Mouse (Mus musculus): ENCODE data around the gene Abhd17c. TPM values are rescaled to one million over a fixed set of nuclear protein-coding genes. Genes with fewer than 3 reads are reported as not detected.

Abhd17c gene
- polyA plus RNA-seq, 1 experiment from 2014 or later: 27.7 TPM

GRCm38 (mm10) chr7:84111716-84112350 lies 39.9 kb downstream of the Abhd17c start:
- peaks cover 15% of the 10 kb centered on the region; the same call in 1 of the 2 replicates for H3K4me1 ChIP-seq
- 75% methylated on average over 10 of the region's 10 CpGs for WGBS
- no peak for DNase-seq (ENCODE audit: low spot score)
- peaks cover 38% of the 10 kb centered on the region for H3K36me3 ChIP-seq
- no peaks in the 10 kb centered on the region for H3K9me3 ChIP-seq
- no peak overlapping the region for H3K27ac ChIP-seq
- no peak overlapping the region for H3K4me3 ChIP-seq
- H3K27me3 ChIP-seq (ENCODE audit: insufficient read depth, poor library complexity, severe bottlenecking): no peaks in the 10 kb centered on the region

DNA sequence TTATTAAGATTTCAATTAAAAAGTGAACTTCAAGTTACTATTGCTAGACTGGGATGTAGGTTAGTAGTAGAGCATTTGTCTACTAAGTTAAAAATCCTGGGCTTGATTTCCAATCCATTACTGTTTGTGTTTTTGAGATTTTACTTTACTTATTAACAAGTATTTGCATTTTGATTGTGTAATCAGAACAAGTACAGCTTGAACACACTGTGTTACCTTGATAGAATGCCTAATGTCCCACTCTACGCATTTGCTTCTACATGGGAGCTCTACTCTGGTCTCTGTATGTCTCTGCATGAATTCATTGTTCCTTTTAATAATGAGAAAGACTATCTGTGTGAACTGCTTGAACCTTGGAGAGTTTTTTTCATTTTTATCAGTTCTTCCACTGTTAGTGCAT lies 44.8 kb downstream of the Abhd17c start:
- Histone ChIP-seq H3K4me1 (peaks cover 7% of the 10 kb centered on the region; the same call in 1 of the 2 replicates), H3K9me3 (no peaks in the 10 kb centered on the region), H3K36me3 (peaks cover 30% of the 10 kb centered on the region), H3K27ac (no peak overlapping the region), H3K27me3 (ENCODE audit: insufficient read depth, poor library complexity, severe bottlenecking) (no peaks in the 10 kb centered on the region), H3K4me3 (no peak overlapping the region)
- 95% methylated on average over 1 of the region's 1 CpGs for WGBS
- no peak for DNase-seq (ENCODE audit: low spot score)

DNA sequence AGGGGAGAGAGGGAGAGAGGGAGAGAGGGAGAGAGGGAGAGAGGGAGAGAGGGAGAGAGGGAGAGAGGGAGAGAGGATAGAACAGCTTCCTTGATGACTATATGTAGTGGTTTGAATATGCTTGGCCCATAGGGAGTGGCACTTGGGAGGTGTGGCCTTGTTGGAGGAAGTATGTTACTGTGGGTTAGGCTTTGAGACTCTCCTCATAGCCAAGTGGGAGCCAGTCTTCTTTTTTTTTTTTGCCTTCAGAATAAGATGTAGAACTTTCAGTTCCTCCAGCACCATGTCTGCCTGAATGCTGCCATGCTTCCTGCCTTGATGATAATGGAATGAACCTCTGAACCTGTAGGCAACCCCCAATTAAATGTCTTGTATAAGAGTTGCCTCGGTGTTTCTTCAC lies 49.1 kb downstream of the Abhd17c start:
- H3K27ac ChIP-seq: no peak overlapping the region
- WGBS: 84% methylated on average over 1 of the region's 1 CpGs
- H3K9me3 ChIP-seq: no peaks in the 10 kb centered on the region
- no peaks in the 10 kb centered on the region for H3K27me3 ChIP-seq (ENCODE audit: insufficient read depth, poor library complexity, severe bottlenecking)
- H3K4me3 ChIP-seq: no peak overlapping the region
- DNase-seq (ENCODE audit: low spot score): no peak
- H3K36me3 ChIP-seq: peaks cover 10% of the 10 kb centered on the region; the same call in 1 of the 2 replicates
- H3K4me1 ChIP-seq: no peaks in the 10 kb centered on the region

- Histone ChIP-seq H3K9me3 (no peaks in the 10 kb centered on the region), H3K27ac (no peak overlapping the region), H3K4me1 (no peaks in the 10 kb centered on the region), H3K4me3 (no peak overlapping the region), H3K36me3 (peaks cover 3% of the 10 kb centered on the region; the same call in 1 of the 2 replicates), H3K27me3 (ENCODE audit: insufficient read depth, poor library complexity, severe bottlenecking) (no peaks in the 10 kb centered on the region)
- WGBS: 81% methylated on average over 3 of the region's 3 CpGs
- DNase-seq (ENCODE audit: low spot score): no peak
Observed at GRCm38 (mm10) chr7:84100672-84101071, 51.0 kb downstream of the Abhd17c start.

DNA sequence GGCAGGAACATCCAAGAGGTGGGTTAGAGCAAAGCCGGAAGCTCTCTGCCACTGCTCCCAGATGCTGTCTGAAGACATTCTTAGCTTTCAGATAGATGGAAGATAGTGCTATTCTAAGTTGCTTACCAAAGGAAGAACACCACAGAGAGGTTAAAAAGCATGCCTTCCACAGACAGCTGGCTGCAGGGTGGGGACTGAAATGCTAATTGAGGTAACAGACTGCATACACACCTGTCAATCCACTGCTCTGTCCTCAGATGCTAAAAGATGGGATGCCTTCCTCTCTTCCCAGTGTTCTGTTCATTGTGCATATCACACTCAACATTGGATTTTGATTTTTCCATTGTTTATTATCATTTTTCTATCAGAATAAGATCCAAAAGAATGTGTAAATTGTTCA lies 53.6 kb downstream of the Abhd17c start:
- Histone ChIP-seq H3K27ac (no peak overlapping the region), H3K27me3 (ENCODE audit: insufficient read depth, poor library complexity, severe bottlenecking) (no peaks in the 10 kb centered on the region), H3K36me3 (no peaks in the 10 kb centered on the region), H3K4me1 (no peaks in the 10 kb centered on the region), H3K9me3 (no peaks in the 10 kb centered on the region), H3K4me3 (no peak overlapping the region)
- no peak for DNase-seq (ENCODE audit: low spot score)
- 93% methylated on average over 1 of the region's 1 CpGs for WGBS

DNA sequence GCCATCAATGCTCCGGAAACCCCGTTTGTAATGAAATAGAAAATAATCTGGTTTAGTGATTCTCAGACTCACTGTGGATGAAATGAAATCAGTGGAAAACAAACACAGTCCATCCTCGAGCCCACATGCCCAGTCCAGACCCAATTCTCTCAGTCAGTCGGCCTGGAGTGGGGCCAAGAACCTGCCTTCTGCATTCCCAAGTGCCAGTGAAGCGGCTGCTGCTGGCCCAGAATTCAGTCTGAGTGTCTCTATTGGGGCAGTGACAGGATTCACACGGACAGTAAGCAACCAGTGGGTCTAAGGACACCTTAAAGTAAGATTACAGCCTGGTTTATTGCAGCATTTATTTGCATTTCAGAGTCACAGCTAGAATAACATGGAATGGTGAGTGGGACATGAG lies 55.2 kb downstream of the Abhd17c start:
- 68% methylated on average over 6 of the region's 6 CpGs for WGBS
- DNase-seq (ENCODE audit: low spot score): no peak

GRCm38 (mm10) chr7:84090793-84091192 lies 60.9 kb downstream of the Abhd17c start:
- H3K27ac ChIP-seq: no peak overlapping the region
- H3K9me3 ChIP-seq: no peaks in the 10 kb centered on the region
- peaks cover 28% of the 10 kb centered on the region for H3K27me3 ChIP-seq (ENCODE audit: insufficient read depth, poor library complexity, severe bottlenecking)
- 71% methylated on average over 4 of the region's 4 CpGs for WGBS
- peaks cover 7% of the 10 kb centered on the region; the same call in 1 of the 2 replicates for H3K4me1 ChIP-seq
- no peak for DNase-seq (ENCODE audit: low spot score)
- no peak overlapping the region for H3K4me3 ChIP-seq
- no peaks in the 10 kb centered on the region for H3K36me3 ChIP-seq

More for the DNA sequence above, 55.2 kb downstream of the Abhd17c start:
- Histone ChIP-seq H3K9me3 (no peaks in the 10 kb centered on the region), H3K27ac (no peak overlapping the region), H3K36me3 (no peaks in the 10 kb centered on the region), H3K4me3 (no peak overlapping the region), H3K27me3 (ENCODE audit: insufficient read depth, poor library complexity, severe bottlenecking) (no peaks in the 10 kb centered on the region), H3K4me1 (no peaks in the 10 kb centered on the region)

- Histone ChIP-seq H3K27me3 (ENCODE audit: insufficient read depth, poor library complexity, severe bottlenecking) (peaks cover 38% of the 10 kb centered on the region), H3K27ac (no peak overlapping the region), H3K36me3 (no peaks in the 10 kb centered on the region), H3K9me3 (no peaks in the 10 kb centered on the region), H3K4me1 (peaks cover 17% of the 10 kb centered on the region; the same call in 1 of the 2 replicates), H3K4me3 (no peak overlapping the region)
- DNase-seq (ENCODE audit: low spot score): no peak
- 15% methylated on average over 1 of the region's 1 CpGs for WGBS
Observed at GRCm38 (mm10) chr7:84089777-84090176, 61.9 kb downstream of the Abhd17c start.

DNA sequence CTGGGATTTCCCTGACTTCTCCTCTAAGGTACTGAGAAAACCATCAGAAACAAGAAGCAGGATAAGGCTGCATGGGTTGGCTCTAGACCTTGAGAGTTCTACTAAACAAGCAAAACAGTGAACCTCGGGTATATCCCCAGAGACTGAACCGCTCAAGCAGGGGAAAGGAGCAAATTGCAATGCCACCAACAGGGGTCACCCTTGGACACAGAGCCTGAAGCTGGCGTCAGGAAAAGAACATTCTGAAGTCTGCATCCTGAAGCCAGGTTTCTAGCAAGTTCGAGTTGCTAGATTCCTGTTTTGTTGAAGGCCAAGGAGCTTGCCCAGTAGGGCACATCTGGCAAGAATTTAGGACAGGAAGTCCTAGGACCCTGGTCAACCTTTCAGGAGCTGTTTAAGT lies 62.7 kb downstream of the Abhd17c start:
- no peak for DNase-seq (ENCODE audit: low spot score)
- WGBS: 10% methylated on average over 4 of the region's 4 CpGs

GRCm38 (mm10) chr7:84088191-84088590 lies 63.5 kb downstream of the Abhd17c start:
- no peak for DNase-seq (ENCODE audit: low spot score)
- Histone ChIP-seq H3K27ac (no peak overlapping the region), H3K4me3 (no peak overlapping the region), H3K4me1 (peaks cover 17% of the 10 kb centered on the region; the same call in 1 of the 2 replicates), H3K36me3 (no peaks in the 10 kb centered on the region), H3K27me3 (ENCODE audit: insufficient read depth, poor library complexity, severe bottlenecking) (peaks cover 42% of the 10 kb centered on the region), H3K9me3 (no peaks in the 10 kb centered on the region)
- WGBS: 66% methylated on average over 3 of the region's 3 CpGs

More for the DNA sequence above, 62.7 kb downstream of the Abhd17c start:
- no peak overlapping the region for H3K27ac ChIP-seq
- H3K4me3 ChIP-seq: no peak overlapping the region
- peaks cover 17% of the 10 kb centered on the region; the same call in 1 of the 2 replicates for H3K4me1 ChIP-seq
- no peaks in the 10 kb centered on the region for H3K9me3 ChIP-seq
- peaks cover 42% of the 10 kb centered on the region for H3K27me3 ChIP-seq (ENCODE audit: insufficient read depth, poor library complexity, severe bottlenecking)
- no peaks in the 10 kb centered on the region for H3K36me3 ChIP-seq

DNA sequence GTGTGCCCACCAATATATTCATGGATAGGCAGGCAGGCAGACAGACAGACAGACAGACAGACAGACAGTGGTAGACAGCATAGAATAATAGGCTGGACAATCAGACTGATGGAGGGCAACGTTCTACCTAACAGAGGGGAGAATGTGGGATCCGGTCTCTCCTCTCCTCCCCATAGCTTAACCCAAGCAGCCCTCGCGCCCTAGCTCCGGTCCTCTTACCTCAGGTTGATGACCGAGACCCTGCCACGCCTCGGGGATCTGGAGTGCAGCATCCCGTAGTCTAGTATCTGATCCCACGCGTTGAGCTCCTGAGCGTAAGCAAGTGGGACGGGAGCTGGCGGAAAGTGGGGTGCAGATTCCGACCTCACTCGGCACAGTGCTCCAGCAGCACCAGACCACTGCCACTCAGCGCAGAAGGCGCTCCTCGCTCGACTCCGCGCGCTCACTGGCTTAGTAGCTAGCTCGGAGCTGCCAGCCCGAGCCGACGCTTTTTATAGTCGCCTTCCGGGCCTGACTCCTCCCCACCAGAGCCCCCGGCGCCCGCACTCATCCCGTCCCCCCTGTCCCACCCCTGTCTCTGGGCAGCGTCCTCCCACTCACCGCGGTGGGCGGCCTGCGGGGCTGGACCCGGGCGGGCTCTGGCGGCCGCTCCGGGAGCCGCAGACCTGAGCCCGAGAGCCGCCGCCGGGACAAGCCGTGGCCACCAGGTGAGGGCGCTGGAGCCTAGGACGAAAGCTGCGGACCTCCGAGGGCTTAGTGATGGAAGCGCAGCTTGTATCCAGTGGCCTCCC lies 65.5 kb downstream of the Abhd17c start, which contains the start of gene Cemip:
Cemip (minus strand) TSS at position 464 of the 791 bp plus-strand sequence.
- no peaks in the 10 kb centered on the region for H3K36me3 ChIP-seq
- H3K27me3 ChIP-seq (ENCODE audit: insufficient read depth, poor library complexity, severe bottlenecking): peaks cover 42% of the 10 kb centered on the region
- H3K4me3 ChIP-seq: peak within 1 kb of the TSS; percentile 58
- no peak within 1 kb of the TSS for H3K27ac ChIP-seq
- H3K4me1 ChIP-seq: peaks cover 17% of the 10 kb centered on the region; the same call in 1 of the 2 replicates
- no peaks in the 10 kb centered on the region for H3K9me3 ChIP-seq
- peak; percentile 89 for DNase-seq (ENCODE audit: low spot score)
- under 1% methylated on average over 54 of the region's 54 CpGs for WGBS

GRCm38 (mm10) chr7:84085049-84085945 lies 66.4 kb downstream of the Abhd17c start:
- Histone ChIP-seq H3K27ac (no peak overlapping the region), H3K9me3 (no peaks in the 10 kb centered on the region), H3K36me3 (no peaks in the 10 kb centered on the region), H3K4me3 (peak overlapping the region; percentile 58), H3K4me1 (peaks cover 17% of the 10 kb centered on the region; the same call in 1 of the 2 replicates), H3K27me3 (ENCODE audit: insufficient read depth, poor library complexity, severe bottlenecking) (peaks cover 42% of the 10 kb centered on the region)
- DNase-seq (ENCODE audit: low spot score): peak; percentile 78
- 5% methylated on average over 39 of the region's 39 CpGs for WGBS
